Mouse (Mus musculus) brain, adult 2 months (tissue): ENCODE measurements around the gene Zbtb38.

Experiments
- DNase-seq: peaks from one replicate; pipeline ENCODE4 v3.0.0; 2011; ENCODE audit warnings: low read depth, low spot score

Gene Zbtb38

GRCm38 (mm10) chr9:96715171-96715570 lies 37.5 kb downstream of the Zbtb38 start:
- peak; percentile 7 for DNase-seq

- DNase-seq: peak; percentile 56
Measured at GRCm38 (mm10) chr9:96713472-96714390, 38.9 kb downstream of the Zbtb38 start.

- DNase-seq: peak; percentile 75
Measured at GRCm38 (mm10) chr9:96712758-96713471, 39.7 kb downstream of the Zbtb38 start.

GRCm38 (mm10) chr9:96712045-96712444 lies 40.6 kb downstream of the Zbtb38 start:
- peak; percentile 57 for DNase-seq

- DNase-seq: peak; percentile 34
Measured at GRCm38 (mm10) chr9:96710241-96710946, 42.2 kb downstream of the Zbtb38 start.

GRCm38 (mm10) chr9:96708905-96709304 lies 43.7 kb downstream of the Zbtb38 start:
- DNase-seq: no peak

GRCm38 (mm10) chr9:96707964-96708363 lies 44.7 kb downstream of the Zbtb38 start:
- DNase-seq: no peak

GRCm38 (mm10) chr9:96705576-96706285 lies 46.9 kb downstream of the Zbtb38 start:
- peak; percentile 85 for DNase-seq

GRCm38 (mm10) chr9:96704935-96705334 lies 47.7 kb downstream of the Zbtb38 start:
- DNase-seq: no peak

- DNase-seq: no peak
Measured at GRCm38 (mm10) chr9:96701891-96702290, 50.7 kb downstream of the Zbtb38 start.

- no peak for DNase-seq
Measured at GRCm38 (mm10) chr9:96699276-96700035, 53.2 kb downstream of the Zbtb38 start.

GRCm38 (mm10) chr9:96696788-96697492 lies 55.7 kb downstream of the Zbtb38 start:
- DNase-seq: peak; percentile 65

- DNase-seq: peak; percentile 94
Measured at GRCm38 (mm10) chr9:96696141-96696561, 56.5 kb downstream of the Zbtb38 start.

- DNase-seq: peak; percentile 68
Measured at GRCm38 (mm10) chr9:96690461-96690863, 62.2 kb downstream of the Zbtb38 start.

GRCm38 (mm10) chr9:96689076-96689475 lies 63.6 kb downstream of the Zbtb38 start:
- peak; percentile 51 for DNase-seq

- peak; percentile 51 for DNase-seq
Measured at GRCm38 (mm10) chr9:96688194-96688875, 64.3 kb downstream of the Zbtb38 start.

- no peak for DNase-seq
Measured at GRCm38 (mm10) chr9:96687591-96688186, 64.9 kb downstream of the Zbtb38 start.

GRCm38 (mm10) chr9:96685600-96686084 lies 67.0 kb downstream of the Zbtb38 start:
- peak; percentile 73 for DNase-seq
